Mouse (Mus musculus) liver, adult 2 months (tissue): ENCODE data around the gene Gm11034. TPM values are rescaled to one million over a fixed set of nuclear protein-coding genes. Genes with fewer than 3 reads are reported as not detected.

ENCODE experiments used
- DNase-seq: peaks from one replicate; pipeline ENCODE4 v3.0.0-alpha.2; 2011; ENCODE audit warnings: low read depth, low spot score; ENCODE audit errors: extremely low read depth
- H3K27ac ChIP-seq: fragments of 200-500 bp; replicated peaks from 2 replicates; pipeline ENCODE4 v1.5.1; 2012; ENCODE audit warnings: low read depth, mild to moderate bottlenecking, control low read depth, inconsistent platforms, low read length; ENCODE audit not compliant: insufficient read depth
- H3K27me3 ChIP-seq: fragments of 200-500 bp; 2 replicates; pipeline ENCODE4 v1.6.1; 2012; ENCODE audit warnings: mild to moderate bottlenecking, moderate library complexity, low read length, inconsistent platforms; ENCODE audit not compliant: control insufficient read depth, insufficient read depth
- H3K36me3 ChIP-seq: fragments of 200-500 bp; 2 replicates; pipeline ENCODE4 v1.6.1; 2012; ENCODE audit warnings: low read length, inconsistent platforms; ENCODE audit not compliant: control insufficient read depth, insufficient read depth
- H3K4me1 ChIP-seq: fragments of 200-500 bp; 2 replicates; pipeline ENCODE4 v1.6.1; 2011; ENCODE audit warnings: low read length; ENCODE audit not compliant: control insufficient read depth, insufficient read depth
- H3K4me3 ChIP-seq: fragments of 200-500 bp; 2 replicates; pipeline ENCODE4 v1.5.1; 2011; ENCODE audit warnings: low read depth, mild to moderate bottlenecking, control low read depth, low read length, moderate library complexity; ENCODE audit not compliant: insufficient read depth
- H3K79me2 ChIP-seq: fragments of 200-500 bp; 2 replicates; pipeline ENCODE4 v1.6.1; 2012; ENCODE audit warnings: inconsistent platforms, mild to moderate bottlenecking, low read length, moderate library complexity; ENCODE audit not compliant: control insufficient read depth, insufficient read depth
- H3K9ac ChIP-seq: fragments of 200-500 bp; 2 replicates; pipeline ENCODE4 v1.6.1; 2012; ENCODE audit warnings: low read depth, mild to moderate bottlenecking, control low read depth, inconsistent platforms, low read length
- CTCF ChIP-seq: fragments of 200-500 bp; IDR thresholded peaks from 2 replicates; pipeline ENCODE4 v1.5.1; 2011; ENCODE audit warnings: low read depth, low read length, control low read depth
- POLR2A ChIP-seq: fragments of 200-500 bp; IDR thresholded peaks from 2 replicates; pipeline ENCODE4 v1.6.1; 2011; ENCODE audit warnings: low read length, control low read depth; ENCODE audit not compliant: insufficient read depth; ENCODE audit errors: extremely low read depth
- WGBS: fragments of 180-500 bp; shearing (Covaris S2); methylation state at CpG from one replicate; pipeline ENCODE4 v1.1.7; 2018; 5-methylcytosine and 5-hydroxymethylcytosine counted together
- polyA plus RNA-seq: library from polyadenylated mRNA; depleted of rRNA; stranded (reverse); fragments of >200 nt; gene quantifications from 2 replicates; pipeline ENCODE4 v1.2.3, GENCODE M21; 2012
- total RNA-seq: library from RNA; depleted of rRNA; stranded (reverse); fragments of >200 nt; gene quantifications from 2 replicates; pipeline ENCODE4 v1.2.3, GENCODE M21; 2014

Gm11034 gene
- total and polyA plus RNA-seq, 2 experiments: not detected

DNA sequence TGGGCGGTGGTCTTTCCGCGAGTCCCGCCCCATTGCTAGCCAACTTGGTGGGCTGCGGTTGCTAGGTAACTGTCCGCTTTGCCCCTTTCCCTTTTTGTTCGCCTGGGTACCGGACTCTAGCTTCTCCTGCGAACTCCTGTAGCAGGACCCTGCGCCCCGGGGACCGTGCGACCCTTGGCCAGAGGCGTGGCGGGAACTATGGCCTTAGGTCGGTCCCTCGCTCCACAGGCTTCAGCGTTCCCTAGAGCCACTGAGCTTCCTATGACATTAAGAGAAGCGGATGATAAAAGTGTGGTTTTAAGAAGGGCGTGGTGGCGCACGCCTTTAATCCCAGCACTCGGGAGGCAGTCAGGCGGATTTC, 26.9 kb upstream of the Gm11034 start:
- H3K36me3 ChIP-seq: no peaks in the 10 kb centered on the region
- TF ChIP-seq POLR2A (no peak), CTCF (no peak)
- H3K27me3 ChIP-seq: no peaks in the 10 kb centered on the region
- peaks cover 14% of the 10 kb centered on the region for H3K4me1 ChIP-seq
- peak overlapping the region; percentile 73 for H3K9ac ChIP-seq
- peaks cover 12% of the 10 kb centered on the region; the same call in 1 of the 2 replicates for H3K79me2 ChIP-seq
- DNase-seq: no peak
- peak overlapping the region; percentile 69 for H3K4me3 ChIP-seq
- peak overlapping the region; percentile 68 for H3K27ac ChIP-seq
- WGBS: 3% methylated on average over 24 of the region's 24 CpGs

DNA sequence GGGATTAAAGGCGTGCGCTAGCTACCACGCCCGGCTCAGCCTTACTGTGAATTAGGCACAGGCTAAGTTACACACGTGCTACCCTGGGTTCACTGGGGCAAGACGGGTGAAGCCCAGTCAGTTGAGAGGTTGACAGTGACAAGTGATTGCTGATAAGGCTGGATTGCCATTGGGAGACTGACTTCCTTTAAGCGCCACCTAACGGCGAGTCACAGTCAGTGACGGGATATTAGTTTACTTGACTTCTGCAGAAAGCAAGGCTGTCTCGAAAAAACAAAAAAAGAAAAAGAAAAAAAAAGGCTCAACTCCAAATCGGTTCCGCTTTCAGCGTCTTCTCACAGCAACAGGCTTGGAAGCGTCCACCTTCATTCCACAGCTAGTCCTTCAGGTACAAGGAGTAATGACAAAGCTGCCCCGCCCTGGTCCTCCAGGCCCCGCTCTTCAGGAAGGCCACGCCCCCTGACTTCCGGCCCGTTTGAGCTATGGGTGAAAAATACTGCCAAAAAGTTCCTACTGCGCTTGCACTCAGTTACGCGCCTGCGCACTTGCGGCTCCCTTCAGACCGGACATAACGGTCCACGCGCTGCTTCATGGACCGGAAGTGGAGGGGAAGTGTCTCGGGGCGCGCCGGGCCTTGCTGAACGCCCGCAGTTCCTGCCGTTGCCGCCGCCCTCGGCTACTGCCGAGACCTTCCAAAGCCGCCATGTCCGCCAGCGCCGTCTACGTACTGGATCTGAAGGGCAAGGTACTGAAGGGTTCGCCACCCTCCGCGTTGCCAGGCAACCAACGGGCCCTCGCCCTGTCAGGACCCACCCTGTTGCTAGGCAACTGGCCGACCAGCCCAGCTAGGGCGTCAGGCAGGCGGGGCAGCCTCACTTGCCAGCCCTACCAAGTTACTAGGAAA, 26.3 kb upstream of the Gm11034 start, which contains the start of gene Ap1m1:
Ap1m1 (plus strand) TSS at position 520 of the 904 bp plus-strand sequence.
- Histone ChIP-seq H3K36me3 (no peaks in the 10 kb centered on the region), H3K4me1 (peaks cover 14% of the 10 kb centered on the region), H3K4me3 (peak within 1 kb of the TSS; percentile 69), H3K27ac (peak within 1 kb of the TSS; percentile 68), H3K79me2 (peaks cover 12% of the 10 kb centered on the region; the same call in 1 of the 2 replicates), H3K9ac (peak within 1 kb of the TSS; percentile 73), H3K27me3 (no peaks in the 10 kb centered on the region)
- peak; percentile 95 for DNase-seq
- WGBS: under 1% methylated on average over 54 of the region's 54 CpGs
- TF ChIP-seq POLR2A: no peak
- TF ChIP-seq CTCF: peak; percentile 64

DNA sequence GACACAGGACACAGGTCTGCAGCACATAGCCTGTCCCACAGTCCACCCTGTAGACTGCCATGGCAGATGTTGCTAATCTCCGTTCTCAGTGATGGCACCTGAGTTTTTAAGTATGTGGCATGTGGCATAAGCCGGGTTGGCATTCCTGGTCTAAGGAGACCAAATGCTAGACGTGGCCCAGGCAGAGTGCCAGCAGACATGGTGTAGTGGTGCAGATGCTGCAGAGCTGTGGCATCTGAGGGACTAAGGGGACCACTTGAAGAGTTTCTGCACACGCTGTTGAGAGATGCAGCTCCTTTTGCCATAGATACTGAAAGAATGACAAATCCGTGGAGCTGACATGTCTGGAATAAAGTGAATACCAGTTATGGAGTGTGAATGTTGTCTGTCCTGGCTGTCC, 9.2 kb upstream of the Gm11034 start:
- DNase-seq: peak; percentile 71
- H3K4me1 ChIP-seq: peaks cover 3% of the 10 kb centered on the region; the same call in 1 of the 2 replicates
- no peak for TF ChIP-seq POLR2A
- no peak for TF ChIP-seq CTCF

DNA sequence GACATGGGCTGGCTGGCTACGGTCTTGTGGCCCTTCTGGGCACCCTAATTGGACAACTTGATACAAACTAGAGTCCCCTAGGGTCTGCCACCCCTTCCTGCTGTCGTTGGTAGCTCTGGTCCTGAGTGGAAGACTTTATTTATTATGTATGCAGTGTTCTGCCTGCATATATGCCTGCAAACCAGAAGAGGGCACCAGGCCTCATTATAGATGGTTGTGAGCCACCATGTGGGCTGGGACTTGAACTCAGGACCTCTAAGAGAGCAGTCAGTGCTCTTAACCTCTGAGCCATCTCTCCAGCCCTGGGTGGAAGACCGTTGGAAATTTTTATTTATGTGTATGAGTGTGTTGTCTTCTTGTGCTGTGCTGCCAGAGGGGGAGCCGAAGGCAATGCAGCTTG, 7.3 kb upstream of the Gm11034 start:
- TF ChIP-seq CTCF: no peak; the same call in 1 of the 2 replicates
- TF ChIP-seq POLR2A: no peak
- H3K4me3 ChIP-seq: no peak overlapping the region
- DNase-seq: peak; percentile 43
- H3K27ac ChIP-seq: no peak overlapping the region; the same call in 1 of the 2 replicates
- H3K4me1 ChIP-seq: peaks cover 8% of the 10 kb centered on the region
- no peaks in the 10 kb centered on the region for H3K27me3 ChIP-seq
- peaks cover 4% of the 10 kb centered on the region; the same call in 1 of the 2 replicates for H3K36me3 ChIP-seq
- no peaks in the 10 kb centered on the region for H3K79me2 ChIP-seq
- H3K9ac ChIP-seq: peak overlapping the region; percentile 15
- WGBS: 49% methylated on average over 4 of the region's 4 CpGs

More for the DNA sequence above, 9.2 kb upstream of the Gm11034 start:
- Histone ChIP-seq H3K27ac (no peak overlapping the region), H3K4me3 (no peak overlapping the region), H3K36me3 (peaks cover 4% of the 10 kb centered on the region; the same call in 1 of the 2 replicates), H3K79me2 (no peaks in the 10 kb centered on the region), H3K9ac (no peak overlapping the region), H3K27me3 (no peaks in the 10 kb centered on the region)
- WGBS: 33% methylated on average over 5 of the region's 5 CpGs

DNA sequence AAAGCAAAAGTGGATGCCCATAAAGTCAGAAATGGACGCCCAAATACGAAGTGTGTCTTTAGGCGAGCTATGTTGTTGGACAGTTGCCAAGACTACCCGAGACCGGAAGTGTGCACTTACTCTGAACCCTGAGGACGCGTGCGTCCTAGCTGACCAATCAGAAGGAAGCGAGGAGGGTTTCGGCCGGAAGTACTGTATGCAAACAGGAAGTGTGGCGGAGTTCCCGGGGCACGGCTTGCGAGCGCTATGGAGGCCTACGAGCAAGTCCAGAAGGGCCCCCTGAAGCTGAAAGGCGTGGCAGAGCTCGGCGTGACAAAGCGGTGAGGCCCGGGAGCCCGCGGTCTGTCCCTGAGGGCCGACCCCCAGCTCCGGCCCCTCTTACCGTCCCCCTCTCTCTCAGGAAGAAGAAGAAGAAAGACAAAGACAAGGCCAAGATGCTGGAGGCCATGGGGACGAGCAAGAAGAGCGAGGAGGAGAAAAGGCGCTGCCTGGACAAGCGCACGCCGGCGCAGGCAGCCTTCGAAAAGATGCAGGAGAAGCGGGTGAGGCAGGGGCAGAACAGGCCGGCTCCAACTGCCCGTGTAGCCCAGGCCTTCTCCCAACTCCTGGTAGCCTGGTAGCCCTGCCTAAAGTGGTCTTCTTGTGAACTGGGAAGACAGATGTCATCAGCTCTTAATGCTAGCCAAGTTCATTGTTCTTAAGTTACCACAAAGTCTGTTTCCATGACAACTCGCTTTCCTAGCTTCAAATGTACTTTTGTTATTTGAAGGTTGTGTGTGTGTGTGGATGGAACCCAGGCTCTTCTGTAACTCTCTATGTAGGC, 6.3 kb upstream of the Gm11034 start, which contains the start of gene Fam32a:
Fam32a (plus strand) TSS at position 190 of the 823 bp plus-strand sequence.
- WGBS: 11% methylated on average over 39 of the region's 39 CpGs
- peak within 1 kb of the TSS; percentile 66 for H3K27ac ChIP-seq
- peaks cover 4% of the 10 kb centered on the region; the same call in 1 of the 2 replicates for H3K36me3 ChIP-seq
- H3K4me3 ChIP-seq: peak within 1 kb of the TSS; percentile 96
- peak within 1 kb of the TSS; percentile 86 for H3K9ac ChIP-seq
- no peak for TF ChIP-seq CTCF
- peak; percentile 66 for TF ChIP-seq POLR2A
- peaks cover 8% of the 10 kb centered on the region for H3K4me1 ChIP-seq
- DNase-seq: peak; percentile 91
- H3K27me3 ChIP-seq: no peaks in the 10 kb centered on the region
- H3K79me2 ChIP-seq: no peaks in the 10 kb centered on the region
